Mouse (Mus musculus) adrenal gland, postnatal 36 days (tissue): ENCODE results near the gene Safb. TPM values are rescaled to one million over a fixed set of nuclear protein-coding genes. Genes with fewer than 3 reads are reported as not detected.
A peak's percentile ranks its signal among the peaks of the same experiment; 100 is the strongest.

Experiments
- DNase-seq, 2 experiments: peaks; one replicate each; pipeline ENCODE4 v3.0.0; 2021; ENCODE audit warnings: mixed read lengths in 1 of 2
- total RNA-seq, 2 experiments: library from RNA; stranded (reverse); gene quantifications; 2 replicates each; pipeline ENCODE4 v1.2.3; 2021

Gene Safb
- total RNA-seq, 2 experiments from 2014 or later: 103 to 122 TPM

- no peak for DNase-seq
Observed at GRCm38 (mm10) chr17:56560131-56560530, 24.5 kb upstream of the Safb start.

GRCm38 (mm10) chr17:56561866-56562265, 22.8 kb upstream of the Safb start:
- peak; percentile 59 to 63 for DNase-seq

DNA sequence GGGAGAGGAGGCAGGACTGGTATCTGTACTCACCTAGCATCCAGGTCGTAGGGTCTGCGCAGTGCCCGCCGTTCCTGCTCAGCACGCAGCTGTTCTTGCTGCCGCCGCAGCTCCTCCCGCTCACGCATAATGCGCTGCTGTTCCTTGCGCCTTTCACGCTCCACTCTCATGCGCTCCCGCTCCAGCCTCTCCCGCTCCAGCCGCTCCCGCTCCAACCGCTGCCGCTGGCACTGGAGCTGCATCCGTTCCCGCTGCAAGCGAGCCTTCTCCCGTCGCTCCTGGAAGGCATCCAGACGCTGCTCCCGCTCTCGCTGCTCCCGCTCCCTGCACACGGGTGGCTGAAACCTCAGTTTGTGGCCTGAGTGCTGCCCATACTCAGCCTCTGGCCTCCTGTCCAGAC, 18.3 kb upstream of the Safb start:
- peak in 1 of 2 experiments; percentile 19 for DNase-seq

DNA sequence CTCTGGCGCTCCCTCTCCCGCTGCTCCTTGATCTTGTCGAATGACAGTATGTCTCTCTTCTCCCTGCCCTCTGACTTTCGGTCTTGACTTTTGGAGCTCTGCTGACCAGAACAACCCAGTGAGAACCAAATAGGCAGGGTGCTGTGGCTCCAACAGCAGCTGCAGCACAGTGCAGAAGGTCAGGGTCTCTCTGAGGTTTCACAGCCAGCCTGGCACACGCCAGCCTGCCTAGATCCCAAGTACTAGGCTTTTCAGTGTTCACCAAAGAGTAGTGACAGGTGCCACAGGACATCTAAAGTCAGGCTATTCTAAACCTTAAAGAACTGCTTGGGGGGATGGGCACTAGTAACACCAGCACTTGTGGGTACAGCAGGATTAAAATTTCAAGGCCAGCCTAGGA, 17.7 kb upstream of the Safb start:
- peak; percentile 40 to 50 for DNase-seq

DNA sequence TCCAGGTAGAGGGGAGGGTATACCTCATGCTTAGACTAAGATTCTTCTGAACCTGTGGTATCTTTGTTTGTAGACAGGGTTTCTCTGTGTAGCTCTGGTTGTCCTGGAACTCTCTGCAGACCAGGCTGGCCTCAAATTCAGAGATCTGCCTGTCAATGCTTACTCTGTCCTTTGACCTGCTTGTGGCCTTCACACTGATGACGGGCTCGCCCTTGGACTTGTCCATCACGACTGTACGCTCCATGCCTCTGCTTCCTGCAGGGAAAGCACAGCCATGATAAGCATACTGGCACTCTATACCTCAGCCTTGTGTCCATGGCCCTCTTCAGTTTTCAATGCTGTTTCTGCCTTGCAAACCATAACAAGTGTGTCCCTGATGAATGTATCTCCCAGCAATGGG, 17.3 kb upstream of the Safb start:
- DNase-seq: peak; percentile 45 to 55

DNA sequence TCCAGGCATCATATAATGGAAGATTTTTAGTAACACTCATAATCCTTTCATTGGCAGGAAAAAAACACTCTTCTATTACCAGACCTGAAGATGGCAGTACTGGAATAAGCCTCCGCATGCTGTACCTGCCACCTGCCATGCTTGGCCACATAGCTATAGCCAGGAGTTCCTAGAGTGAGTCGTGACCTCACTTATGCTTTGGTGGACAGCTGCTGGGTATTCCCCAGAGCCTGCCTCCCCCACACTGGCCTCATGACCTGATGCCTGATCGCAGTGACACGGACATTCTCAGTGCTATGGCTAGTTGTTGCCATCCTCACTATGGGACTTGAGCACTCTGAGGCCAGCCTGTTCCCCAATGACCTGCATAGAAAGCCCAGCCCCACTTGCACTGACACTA, 14.3 kb upstream of the Safb start:
- no peak for DNase-seq

DNA sequence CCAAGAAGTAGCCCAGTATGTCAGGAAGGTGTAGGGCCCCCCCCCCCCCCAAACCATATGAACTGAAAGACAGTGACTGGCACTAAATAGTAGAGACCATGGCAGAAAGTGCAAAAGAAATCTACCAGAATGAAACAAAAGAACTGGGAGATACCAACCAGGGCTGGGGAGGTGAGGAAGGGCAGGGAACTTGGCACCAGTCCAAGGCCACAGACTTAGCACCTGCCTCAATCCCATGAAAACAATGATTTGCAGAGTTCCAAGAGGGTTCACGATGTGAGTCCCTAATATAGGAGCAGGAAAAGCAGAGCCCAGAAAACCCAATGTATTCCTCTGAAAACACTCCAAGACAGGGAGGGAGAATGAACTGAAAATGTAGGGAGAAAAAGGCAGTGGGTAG, 12.5 kb upstream of the Safb start:
- peak in 1 of 2 experiments; percentile 28 for DNase-seq

DNA sequence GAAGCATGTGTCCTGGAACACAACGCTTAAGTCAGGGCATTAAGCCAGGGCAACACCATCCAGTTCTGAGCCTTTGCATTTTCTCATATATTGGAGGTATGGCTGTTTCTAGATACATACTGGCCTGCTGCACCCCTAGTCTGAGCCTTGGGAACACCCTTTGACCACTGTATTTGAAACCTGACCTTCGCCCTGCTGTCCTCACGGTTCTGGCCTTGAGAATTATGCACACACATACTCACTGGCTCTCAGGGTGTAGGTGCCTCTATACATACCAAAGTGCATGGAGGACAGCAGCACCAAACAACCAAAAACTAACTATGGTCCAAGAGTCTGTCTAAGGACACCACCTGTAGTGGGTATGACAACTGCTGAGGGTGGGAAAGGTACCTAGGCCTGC, 11.7 kb upstream of the Safb start:
- no peak for DNase-seq

- no peak for DNase-seq
Observed at GRCm38 (mm10) chr17:56583071-56583470, 1.6 kb upstream of the Safb start.

GRCm38 (mm10) chr17:56583611-56584256, 891 bp upstream of the Safb start:
- peak; percentile 60 to 65 for DNase-seq

DNA sequence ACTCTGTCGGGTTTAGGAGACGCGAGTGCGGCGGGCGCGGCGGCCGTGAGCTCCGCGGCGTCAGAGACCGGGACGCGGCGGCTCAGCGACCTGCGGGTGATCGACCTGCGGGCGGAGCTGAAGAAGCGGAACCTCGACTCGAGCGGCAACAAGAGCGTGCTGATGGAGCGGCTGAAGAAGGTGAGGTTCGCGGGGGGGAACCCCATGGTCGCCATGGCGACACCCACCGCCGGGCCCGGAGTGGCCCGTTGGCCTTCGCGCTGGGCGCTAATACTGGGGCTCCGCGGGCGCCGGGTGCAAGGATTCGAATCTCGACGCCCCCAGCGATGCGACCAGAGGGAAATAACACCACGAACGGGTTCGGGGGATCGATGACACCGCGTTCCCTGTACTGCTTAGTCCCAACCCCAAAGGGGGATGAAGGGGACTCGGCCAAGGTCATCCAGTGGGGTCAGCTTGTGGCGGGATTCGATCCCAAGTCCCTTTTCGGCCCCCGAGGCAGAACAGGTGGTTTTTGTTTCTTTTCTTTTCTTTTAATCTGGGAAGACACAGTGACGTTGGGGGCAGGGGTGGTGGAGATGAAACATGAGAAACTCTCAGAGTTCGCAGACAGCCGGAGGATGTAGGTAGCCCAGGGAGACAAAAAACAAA, 671 bp downstream of the Safb start:
- peak; percentile 52 to 63 for DNase-seq

GRCm38 (mm10) chr17:56587773-56588172, 3.1 kb downstream of the Safb start:
- no peak for DNase-seq

- DNase-seq: peak in 1 of 2 experiments; percentile 32
Observed at GRCm38 (mm10) chr17:56588921-56589320, 4.3 kb downstream of the Safb start.

GRCm38 (mm10) chr17:56592553-56592952, 7.9 kb downstream of the Safb start:
- no peak for DNase-seq

DNA sequence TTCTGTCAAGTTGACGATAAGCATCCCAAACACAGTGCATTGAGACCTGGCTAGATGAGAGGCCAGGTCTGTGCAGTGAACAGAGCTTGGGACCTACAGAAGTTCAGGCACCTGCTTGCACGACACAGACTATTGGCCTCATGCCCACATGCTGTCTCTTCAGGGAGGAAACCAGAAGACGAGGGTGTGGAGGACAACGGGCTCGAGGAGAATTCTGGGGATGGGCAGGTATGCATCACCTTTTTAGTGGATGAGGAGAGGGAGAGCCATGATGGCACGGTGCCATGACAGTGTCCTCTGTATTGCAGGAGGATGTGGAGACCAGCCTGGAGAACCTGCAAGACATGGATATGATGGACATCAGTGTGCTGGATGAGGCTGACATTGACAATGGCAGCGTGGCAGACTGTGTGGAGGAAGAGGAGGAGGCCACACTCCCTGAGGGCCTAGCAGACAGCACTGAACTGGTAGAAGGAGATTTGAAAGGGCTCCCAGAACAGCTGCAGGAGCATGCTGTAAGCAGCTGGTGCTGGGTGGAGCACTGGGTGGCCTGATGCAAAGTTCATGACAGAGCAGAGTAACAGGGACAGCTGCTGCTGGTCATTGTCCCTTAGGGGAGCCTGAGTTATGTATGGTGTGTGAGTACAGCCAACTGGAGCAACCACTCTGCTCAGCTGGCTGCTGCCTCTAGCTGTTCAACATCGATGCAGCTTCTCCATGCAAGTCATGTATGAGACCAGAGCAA, 9.1 kb downstream of the Safb start:
- DNase-seq: no peak

DNA sequence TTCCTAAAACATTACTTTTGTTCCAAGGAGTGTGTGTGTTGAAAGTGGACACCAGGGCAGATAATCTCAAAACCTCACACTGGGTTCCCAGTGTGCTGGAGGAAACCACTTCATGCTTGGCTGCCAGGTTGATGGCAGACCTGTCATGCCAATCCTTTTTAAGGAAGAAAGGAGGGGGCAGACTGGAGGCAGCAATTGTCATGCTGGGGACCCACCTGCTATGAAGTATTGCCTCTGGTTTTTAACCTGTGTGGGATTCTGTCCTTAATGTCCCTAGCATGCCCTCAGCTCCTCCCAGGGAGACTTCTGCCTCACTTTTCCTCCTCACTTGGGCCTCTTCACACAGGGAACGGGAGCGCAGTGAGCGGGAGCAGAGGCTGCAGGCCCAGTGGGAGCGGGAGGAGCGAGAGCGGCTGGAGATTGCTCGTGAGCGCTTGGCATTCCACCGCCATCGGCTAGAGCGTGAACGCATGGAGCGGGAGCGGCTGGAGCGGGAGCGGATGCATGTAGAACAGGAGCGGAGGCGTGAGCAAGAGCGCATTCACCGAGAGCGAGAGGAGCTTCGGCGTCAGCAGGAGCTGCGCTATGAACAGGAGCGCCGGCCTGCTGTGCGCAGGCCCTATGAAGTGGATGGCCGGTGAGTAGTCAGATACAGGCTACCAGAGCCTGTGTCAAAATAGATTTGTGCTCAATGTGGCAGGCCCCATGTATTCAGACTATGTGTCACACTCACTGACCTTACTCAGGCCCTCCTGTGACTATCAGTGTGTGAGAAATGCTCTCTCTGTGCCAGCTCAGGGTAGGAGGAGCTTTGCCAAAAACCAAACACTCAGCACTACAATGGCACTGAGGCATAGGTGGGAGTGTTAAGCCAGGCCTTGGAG, 18.8 kb downstream of the Safb start:
- DNase-seq: peak in 1 of 2 experiments; percentile 40

GRCm38 (mm10) chr17:56604070-56604380, 19.4 kb downstream of the Safb start:
- DNase-seq: no peak

DNA sequence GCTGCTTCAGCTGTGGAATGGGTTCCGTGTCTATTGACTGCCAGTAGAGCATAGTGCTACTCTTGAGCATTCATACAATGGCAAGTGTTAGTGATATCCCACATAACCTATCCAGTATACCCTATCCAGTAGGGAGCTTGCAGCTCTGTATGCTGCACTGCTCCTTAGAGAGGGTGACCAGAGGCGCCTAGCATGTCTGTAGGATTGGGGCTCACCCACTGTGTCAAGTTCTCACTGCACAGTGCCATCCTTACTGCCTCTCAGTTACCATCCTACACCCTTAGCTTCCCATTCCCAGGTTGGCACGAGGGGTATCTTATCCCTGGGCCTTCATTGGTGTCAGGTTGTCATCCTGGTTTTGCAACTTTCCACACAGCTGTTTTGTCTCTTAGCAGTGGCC, 19.8 kb downstream of the Safb start:
- no peak for DNase-seq

DNA sequence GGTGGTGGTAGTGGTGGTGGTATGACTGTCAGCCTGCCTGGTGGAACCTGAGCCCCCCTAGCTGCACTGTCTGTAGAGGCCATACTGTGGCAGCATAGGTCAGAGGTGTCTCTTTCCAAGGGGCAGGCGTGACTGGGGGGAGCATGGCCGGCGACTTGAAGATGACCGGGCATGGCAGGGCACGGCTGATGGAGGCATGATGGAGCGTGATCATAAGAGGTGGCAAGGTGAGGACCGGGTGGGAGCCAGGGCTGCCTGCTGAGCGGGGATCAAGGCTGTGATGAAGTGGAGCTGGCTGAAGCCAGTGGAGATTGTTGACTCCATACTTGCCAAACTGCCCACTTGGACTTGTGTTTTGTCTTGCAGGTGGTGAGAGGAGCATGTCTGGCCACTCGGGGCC, 20.8 kb downstream of the Safb start:
- DNase-seq: no peak

GRCm38 (mm10) chr17:56607521-56608062, 23.0 kb downstream of the Safb start:
- DNase-seq: no peak

DNA sequence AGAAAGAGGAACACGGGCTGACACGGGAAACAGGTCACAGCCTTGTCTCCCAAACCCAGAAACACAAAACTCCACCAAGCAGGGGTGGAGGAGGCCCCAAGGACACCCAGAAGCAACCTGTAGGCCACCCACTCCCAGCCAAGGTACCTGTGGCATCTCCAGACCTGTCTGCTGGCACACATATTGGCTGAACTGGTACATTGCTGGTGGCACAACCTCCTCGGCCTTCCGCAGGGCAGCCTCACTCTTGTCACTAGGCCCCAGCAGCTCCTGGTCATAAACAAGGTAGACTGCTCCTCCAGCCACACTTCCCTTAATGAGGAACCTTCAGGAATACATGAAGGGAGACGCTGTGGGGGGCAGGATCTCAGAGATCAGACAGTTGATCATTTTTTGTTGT, 24.1 kb downstream of the Safb start:
- no peak for DNase-seq
